Mouse (Mus musculus): Measurements from ENCODE around the gene Itgae.
"Not testable (repeated sequence)": the region's sequence is repeated elsewhere in the genome, so short reads cannot be mapped to it uniquely, and the experiment has no call there.

Gene Itgae

DNA sequence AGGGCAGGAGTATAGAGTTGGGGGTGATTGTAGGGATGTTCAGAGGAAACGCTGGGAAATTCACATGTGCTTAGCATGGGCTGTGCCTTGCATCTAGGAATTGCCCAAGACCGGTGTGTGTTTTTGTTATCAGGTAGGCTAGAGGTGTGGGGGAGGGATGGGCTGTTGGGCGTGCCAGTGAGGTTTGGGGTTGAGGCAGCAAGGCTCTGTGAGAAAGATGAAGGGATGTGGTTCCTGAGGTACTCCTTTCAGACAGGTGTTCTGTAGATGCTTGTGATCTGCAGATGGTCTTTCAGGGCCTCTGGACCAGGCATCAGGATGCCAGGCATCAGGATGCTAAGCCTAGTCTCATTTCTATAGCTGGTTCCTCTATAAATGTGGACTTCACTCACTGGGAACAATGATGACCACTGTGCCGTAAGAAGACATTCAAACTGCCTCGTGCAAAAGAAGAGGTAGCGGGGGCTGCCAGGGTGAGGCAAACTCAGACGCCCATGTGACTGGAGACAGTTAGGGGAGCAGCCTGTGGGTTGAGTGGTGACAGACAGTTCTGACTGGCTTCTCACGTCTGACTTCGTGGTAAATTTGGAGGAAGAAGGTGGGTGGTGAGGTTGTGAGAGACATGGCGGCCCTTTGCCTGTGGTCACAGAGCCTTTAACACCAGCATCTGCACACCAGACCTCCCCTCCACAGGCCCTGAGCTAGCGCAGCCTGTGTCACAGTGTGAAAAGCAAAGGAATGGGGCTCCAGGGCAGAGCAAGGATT lies 4.0 kb downstream of the Itgae start:
- DNase-seq (ENCODE audit: low read depth): no peak

DNA sequence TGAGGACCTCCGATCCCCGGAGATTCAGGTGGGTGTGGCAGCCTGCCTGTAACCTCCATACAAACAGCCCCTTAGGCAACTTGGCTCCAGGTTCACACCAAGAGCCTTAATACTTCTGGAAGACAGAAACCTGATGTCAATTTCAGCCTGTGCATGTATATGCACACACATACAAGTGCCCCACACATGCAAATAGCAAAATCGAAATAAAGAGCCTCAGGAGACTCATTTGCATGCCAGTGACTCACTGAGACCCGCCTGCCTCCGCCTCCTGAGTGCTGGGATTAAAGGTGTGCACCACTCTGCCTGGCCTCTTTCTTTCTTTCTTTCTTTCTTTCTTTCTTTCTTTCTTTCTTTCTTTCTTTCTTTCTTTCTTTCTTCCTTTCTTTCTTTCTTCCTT lies 8.5 kb downstream of the Itgae start:
- no peak for DNase-seq (ENCODE audit: low read depth)

DNA sequence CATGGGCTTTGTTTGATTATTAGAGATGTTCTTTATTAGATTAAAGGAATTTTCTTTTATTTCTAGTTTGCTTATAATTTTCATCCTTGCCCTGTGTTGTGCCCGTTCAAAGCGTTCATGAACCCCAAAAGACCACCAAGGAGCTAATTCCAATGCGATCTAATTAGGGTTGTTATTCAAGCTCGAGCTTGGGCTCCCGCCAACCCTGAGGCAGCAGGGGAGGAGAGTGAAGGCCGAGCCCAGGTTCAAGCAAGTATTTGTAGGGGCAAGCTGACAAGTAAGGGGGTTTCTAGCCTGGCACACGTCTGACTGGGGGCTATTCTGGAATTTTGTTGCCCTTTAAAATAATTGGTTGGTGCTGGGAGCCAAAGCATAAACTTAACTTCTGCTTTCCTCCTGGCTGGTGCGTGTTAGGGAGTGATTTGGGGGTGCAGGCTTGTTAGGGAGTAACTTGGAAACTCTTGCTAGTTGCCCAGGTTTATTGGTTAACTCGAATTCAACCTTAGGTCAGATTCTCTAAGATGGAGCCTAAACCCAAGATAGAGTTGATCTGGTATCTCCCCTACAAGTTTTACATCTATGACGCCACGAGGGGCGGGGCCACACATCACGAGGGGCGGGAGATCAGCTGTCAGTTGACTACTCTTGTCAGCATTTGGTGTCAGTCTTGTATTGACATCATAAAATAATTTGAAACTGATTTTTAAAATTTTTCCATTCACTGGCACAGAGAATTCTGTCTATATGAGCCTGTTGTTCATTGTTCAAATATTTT lies 9.8 kb downstream of the Itgae start:
- DNase-seq (ENCODE audit: low read depth): no peak

DNA sequence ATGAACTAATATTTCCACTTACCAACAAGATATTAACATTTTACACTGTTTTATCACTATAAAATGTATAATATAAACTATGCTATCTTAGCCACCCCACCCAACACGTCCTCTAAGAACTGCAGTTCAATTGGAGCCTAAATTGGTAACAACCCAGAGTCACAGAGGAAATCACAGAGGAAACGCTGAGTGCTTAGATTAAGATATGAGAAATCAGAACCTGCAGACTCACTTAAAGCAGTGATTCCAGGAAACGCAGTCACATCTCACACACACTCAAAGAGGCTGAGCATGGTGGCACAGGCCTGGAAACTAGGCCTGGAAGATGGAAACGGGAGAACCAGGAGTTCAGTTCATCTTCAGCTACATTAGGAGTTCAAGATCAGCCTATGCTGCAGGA lies 10.9 kb downstream of the Itgae start:
- no peak for DNase-seq (ENCODE audit: low read depth)

DNA sequence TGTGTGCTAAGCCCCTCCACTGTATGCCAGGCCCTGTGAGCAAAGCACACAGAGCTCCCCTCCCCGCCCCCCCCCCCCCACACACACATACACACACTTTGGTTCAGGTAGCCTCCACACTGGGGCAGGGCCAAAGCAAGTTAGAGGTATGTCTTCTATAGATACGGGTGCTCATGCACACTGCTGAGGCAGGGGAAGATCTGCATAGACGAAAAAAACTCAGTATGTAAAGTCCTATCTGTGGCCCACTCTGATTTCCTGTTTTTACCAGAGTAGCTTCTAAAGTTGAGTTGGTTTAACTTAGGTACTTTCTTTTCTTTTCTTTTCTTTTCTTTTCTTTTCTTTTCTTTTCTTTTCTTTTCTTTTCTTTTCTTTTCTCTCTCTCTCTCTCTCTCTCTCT lies 14.9 kb downstream of the Itgae start:
- DNase-seq (ENCODE audit: low read depth): no peak

DNA sequence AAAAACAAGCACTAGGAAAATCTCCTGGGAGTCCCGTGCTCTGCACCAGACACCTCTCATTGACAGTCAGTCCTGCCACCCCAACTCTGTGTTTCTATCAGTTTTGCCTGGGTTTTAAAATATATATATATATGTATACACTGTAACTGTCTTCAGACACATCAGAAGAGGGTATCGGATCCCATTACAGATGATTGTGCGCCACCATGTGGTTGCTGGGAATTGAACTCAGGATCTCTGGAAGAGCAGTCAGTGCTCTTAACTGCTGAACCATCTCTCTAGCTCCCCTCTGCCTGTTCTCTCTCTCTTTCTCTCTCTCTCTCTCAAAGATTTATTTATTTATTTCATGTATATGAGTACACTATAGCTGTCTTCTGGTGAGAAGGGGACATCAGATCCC lies 17.0 kb downstream of the Itgae start:
- not testable (repeated sequence) for DNase-seq (ENCODE audit: low read depth)

DNA sequence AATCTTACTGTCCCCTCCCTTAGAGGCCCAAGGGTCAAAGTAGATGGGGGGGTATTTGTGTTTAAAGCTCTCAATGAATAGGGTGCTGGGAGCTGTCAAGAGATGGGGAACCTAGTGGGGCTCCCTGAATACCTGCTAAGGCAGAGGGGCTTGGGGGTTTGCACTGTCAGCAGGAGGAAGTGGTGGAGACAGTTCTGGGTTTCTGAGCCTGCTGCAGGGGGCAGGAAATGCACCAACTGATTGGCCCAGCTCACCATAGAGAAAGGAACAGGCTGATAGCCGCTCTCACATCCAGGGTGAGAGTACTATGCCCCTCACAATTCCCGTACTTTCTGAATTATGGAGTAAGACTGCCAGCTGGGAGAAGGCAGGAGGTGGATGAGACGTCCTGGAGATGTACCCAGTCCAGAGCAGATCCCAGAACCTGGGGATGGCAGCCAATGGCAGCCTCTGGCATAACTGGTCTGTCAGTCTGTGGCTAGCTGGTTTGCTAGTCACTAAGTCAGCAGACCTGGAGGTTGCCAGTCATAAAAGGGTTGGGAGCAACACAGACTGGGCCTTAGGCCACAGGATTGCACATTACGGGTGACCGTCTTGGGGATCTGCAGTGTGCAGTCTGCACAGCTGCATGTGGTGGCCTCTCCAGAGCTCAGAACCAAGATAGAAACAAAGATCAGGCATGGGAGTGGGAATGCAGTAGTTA lies 18.0 kb downstream of the Itgae start:
- no peak for DNase-seq (ENCODE audit: low read depth)

DNA sequence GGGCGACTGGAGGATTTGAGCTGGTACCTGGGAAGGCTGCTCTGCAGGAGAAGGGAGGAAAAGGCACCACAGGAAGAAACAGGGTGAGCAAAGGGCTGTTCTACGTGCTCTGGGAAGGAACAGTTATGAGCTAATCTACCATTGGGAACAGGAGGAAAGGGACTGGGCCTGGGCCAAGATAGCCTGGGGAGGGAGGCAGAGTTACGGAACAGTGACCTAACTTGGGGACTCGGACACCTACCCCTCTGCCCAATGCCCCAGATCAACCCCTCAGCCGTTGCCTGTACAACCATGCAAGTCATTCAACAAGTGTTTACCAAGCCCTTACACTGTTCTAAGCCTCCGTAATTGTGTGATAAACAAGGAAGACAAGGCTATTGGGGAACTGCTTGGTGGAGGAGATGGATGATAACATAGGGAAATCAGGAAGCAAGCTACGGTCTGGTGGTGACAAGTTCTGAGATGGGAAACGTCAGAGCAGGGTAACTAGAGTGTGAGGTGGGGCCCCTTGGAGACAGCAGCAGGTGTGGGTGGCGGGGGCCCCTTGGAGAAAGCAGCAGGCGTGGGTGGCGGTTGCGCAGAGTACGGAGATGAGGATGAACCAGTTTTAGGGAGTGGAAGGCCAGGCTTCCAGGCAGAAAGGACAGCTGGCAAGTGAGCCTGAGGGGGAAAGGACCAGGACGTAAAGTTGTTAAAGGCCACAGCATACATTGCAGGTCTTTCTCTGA lies 18.7 kb downstream of the Itgae start:
- no peak for DNase-seq (ENCODE audit: low read depth)

DNA sequence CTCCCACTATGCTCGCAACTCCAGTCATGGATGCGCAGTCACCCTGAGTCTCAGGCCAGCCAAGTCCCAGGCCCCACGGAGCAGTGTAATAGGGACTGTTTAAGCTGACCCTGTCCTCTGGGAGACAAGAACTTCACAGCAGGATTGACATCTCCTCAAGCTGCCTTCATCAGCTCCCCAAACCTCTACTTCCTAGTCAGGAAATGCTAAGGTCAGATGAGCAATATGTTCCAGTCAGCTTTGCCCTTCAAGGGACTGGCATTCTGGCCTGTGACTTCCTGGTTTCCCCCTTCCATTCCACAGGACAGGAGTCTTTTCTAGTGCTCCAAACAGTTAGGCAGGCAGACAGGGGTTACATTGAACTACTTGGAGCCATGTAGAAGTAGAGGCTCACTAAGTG lies 19.6 kb downstream of the Itgae start:
- DNase-seq (ENCODE audit: low read depth): no peak

DNA sequence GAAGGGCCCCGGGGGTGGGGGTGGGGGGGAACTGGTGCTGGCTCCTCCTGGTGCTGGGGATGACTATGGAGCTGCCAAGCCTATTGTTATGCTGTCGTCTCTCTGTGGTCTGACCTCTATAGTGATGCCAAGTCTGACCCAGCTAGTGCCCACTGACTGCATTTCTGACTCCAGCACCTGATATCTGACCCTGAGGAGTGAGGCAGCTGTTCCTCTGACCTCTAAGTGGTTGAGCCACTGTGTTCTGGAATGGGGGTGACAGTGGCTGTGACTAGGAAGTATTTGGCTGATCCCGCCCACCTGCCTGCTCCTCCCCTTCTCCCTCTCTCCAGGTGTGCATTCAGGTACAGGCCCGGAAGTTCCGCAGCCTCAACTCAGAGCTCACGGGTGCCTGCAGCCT lies 21.0 kb downstream of the Itgae start:
- no peak for DNase-seq (ENCODE audit: low read depth)

DNA sequence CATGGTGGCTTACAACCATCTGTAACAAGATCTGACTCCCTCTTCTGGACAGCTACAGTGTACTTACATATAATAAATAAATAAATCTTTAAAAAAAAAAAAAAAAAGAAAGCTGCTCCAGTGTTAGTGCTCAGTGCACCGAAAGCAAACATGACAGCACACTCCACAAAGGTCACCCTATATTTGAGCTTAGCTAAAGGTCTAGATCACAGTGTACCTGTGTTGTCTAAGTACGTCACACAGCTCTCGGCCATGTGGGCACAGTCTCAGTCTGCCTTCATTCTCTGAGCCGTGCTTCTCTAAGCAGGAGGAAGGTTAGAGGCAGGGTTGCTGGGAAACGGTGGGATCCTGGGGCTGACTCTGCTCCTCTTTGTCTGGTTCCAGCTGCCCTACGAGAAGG lies 36.1 kb downstream of the Itgae start:
- no peak for DNase-seq (ENCODE audit: low read depth)

DNA sequence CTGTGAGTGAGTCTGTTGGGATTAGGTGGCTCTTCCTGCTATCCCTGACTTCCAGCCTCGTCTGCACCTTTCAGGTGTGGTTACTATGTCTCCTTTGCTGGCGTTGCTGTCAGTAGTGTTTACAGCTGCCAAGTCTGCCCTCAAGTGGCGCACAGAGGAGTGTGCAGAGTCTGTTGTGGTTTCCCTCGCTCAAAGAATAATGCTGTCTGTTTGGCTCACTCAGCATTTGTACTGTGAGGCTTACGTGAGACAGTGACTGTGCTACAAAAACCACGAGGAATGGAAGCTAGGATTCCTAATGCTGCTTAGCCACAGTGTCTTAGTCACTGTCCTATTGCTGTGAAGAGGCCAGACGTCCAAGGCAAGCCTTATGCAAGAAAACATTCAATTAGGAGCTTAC lies 40.6 kb downstream of the Itgae start:
- no peak for DNase-seq (ENCODE audit: low read depth)

DNA sequence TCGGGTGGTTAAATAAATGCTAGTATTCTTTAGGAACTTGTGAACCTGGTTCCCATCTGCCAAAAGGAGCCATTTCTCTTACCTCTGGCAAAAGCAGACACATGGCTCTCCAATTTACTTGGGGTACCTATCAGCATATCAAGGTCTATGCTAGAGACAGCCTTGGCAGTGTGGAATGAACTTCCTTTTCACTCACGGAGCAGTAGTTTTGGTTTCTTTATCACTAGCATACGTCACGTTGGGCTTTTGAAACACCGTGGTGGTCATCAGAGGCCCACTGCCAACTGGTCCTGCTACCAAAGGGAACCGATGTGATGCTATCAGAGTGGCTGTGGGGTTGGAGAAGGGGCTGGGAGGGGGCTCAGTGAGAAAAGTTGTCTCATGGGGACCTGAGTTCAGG lies 42.6 kb downstream of the Itgae start:
- no peak for DNase-seq (ENCODE audit: low read depth)

DNA sequence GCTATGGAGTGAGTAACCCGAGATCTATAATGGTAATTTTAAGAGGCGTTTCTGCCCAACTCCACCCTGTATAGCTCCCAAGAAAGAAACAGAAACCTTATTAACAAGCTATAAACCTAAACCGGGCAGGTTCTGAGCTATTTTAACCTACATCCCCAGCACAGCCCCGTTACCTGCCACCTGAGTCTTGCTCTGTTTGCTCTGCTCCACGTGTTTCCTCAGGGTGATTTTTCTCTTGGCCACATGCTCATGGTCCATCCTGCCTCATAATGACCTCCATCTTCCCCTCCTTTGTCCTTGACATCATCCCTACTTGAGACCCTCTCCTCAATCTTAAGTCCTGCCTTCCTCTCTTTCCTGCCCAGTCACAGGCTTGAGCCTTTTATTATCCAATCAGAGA lies 43.8 kb downstream of the Itgae start:
- no peak for DNase-seq (ENCODE audit: low read depth)

DNA sequence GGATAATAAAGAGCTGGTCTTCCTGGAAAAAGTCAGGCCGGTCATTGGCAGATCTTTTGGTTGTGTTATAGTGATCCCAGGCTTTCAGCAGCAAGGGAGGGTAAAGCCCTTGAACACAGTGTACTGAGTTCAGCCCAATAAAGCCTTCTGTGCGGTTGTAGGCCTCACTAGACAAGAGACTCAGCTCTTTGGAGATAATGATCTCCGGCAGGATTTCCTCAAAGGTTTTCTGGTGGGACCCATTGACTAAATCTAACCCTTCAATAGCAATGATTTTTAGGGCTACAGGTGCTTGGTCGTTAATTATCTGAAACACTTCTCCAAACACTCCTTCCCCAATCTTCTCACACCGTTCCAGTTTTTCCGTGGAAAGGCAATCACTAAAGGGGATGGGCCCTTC lies 46.2 kb downstream of the Itgae start:
- peak; percentile 15 for DNase-seq (ENCODE audit: low read depth)

DNA sequence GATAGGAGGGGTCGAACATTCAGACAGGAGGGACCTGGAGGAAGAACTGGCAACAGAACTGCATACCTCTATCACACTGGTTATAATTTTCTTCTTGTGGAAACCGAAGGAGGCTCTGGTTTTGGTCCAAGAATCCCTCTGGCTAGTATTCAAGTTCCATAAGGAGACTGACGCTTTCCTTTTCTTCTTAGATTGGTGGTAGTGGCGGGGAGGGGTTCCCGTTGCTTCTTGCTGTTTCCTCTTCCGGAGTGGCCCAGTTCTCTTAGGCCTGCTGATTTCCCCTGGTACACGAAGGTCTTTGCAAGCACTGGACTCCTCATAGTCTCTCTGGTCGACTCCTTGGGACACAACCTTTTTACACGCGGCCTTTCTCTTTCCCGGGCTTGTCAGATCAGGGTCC lies 46.7 kb downstream of the Itgae start:
- DNase-seq (ENCODE audit: low read depth): peak; percentile 7

DNA sequence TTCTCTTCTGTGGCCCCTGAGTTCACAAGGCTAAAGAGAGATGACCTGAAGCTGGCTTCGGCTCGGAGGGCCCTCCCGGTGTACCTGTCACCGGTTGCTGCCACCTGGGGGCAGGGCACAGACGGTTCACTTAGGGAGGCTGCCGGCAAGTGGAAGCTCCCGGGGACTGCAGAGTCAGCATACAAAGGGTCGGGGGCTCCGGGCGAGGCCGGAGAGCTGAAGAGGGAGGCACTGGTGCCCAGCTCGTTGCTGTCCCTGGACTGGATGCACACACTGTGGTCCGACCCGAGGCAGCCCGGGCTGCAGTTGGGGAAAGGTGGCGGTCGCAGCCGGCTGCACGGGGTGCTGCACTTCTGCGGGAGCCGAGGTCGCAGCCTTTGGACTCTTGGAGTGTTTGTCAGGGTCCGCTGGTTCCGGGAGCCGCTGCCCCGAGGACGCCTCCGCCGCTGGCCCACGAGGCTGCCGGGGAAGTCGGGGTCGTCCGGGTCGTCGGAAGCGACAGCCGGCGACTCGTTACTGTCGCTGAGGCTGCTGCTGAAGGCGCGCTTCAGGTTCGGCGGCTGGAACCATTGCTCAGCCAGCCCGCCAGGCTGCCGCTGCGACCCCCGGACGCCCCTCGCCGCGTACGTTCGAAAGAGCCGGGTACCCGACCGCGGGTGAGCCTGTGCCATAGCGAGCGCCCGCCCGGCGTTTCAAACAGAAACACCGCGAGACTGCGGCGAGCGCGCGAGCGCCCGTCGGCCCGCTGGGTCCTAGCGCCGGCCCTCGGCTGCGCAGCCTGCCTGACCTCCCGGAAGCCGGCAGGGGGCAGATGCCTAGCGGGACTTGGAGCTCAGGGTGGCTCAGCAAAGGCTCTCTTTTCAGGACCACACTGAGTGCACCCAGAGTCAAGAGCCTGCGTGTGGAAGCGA lies 47.5 kb downstream of the Itgae start, which contains the start of gene Haspin:
Gene Haspin (minus strand): TSS at position 704 of the 911 bp plus-strand sequence.
- peak; percentile 82 for DNase-seq (ENCODE audit: low read depth)

DNA sequence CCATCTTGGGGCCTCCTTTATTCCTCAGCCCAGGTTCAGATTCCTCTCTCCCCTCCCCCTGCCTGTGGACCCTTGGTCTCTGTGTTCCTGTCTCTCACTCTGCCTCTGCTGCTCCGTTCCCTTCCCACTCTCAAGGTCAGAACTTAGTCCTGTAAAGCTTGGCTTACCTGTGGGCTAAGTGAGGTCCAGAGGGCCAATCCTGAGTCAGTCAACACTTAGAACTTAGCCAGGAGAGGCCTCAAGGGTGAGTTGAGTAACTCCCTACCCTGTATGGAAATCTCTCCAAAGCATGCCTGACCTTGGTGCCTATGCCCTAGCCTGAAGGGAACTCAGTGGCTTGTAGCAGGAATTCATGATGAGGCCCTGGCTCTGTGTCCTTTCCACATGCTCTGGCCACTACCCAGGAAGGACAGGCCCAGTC lies 53.9 kb downstream of the Itgae start:
- DNase-seq (ENCODE audit: low read depth): no peak

DNA sequence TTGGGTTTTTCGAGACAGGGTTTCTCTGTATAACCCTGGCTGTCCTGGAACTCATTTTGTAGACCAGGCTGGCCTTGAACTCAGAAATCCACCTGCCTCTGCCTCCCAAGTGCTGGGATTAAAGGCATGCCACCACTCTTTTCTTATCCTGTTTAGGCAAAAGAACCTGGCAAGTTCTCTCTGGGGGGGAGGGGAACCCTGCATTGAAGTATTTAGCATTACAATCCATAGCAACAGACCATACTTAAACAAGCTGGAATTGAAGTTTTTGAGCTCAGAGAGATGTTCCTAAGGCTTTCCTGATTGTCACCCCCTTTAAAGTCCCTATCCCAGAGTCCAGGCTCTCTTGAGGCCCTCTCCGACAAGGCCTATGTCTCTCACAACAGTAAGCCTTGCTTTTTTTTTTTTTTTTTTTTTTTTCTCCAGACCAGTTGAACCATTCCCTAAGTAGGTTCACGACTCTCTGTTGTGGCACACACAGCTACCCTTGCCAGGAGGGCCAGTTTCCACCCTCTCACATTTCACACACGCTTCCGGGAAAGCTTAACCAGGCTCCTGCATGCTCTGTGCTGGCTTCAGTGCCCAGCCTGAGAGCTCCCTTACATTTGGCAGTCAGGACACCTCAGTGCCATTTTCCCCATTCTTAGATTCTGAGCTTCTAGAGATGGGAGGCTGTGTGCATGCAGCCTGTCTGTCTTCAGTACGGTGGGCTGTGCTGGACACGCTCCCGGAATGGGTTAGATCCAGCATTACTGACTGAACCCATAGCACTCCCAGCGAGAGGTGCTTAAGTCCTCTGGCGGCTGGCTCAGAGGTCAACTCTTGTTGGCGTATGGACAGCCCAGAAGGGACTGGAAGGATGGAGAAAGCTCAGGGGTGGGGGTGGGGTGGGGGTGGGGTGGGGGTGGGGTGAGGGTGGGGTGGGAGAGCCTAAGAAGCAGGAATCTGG lies 55.9 kb downstream of the Itgae start:
- no peak for DNase-seq (ENCODE audit: low read depth)

DNA sequence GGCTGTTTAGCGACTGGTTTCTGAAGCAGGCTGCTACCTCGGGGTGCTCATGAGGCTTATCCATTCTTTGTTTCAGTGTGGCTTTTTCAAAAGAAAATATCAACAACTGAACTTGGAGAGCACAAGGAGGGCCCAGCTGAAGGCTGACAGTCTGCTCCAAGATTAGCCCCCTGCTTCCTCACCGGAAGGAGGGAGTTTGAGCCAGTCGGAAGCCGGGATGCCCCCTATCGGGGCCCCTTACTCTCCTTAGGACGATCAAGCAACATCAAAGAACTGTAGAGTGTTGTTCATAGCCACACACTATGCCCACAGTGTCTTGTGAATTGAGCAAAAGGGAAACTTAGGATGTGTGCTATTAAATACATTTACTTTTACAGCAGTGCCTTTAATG lies 56.6 kb downstream of the Itgae start:
- DNase-seq (ENCODE audit: low read depth): no peak
